Mouse (Mus musculus) cortical plate, adult 2 months (tissue): ENCODE results near the gene St6galnac6. TPM values are rescaled to one million over a fixed set of nuclear protein-coding genes. Genes with fewer than 3 reads are reported as not detected.

Experiments
- H3K27ac ChIP-seq: fragments of 200-500 bp; 2 replicates; pipeline ENCODE4 v1.5.1; 2012; ENCODE audit warnings: low read length, control low read depth, inconsistent platforms; ENCODE audit not compliant: insufficient read depth
- H3K4me1 ChIP-seq: fragments of 200-500 bp; 2 replicates; pipeline ENCODE4 v1.6.1; 2011; ENCODE audit warnings: low read length; ENCODE audit not compliant: control insufficient read depth, insufficient read depth
- H3K4me3 ChIP-seq: fragments of 200-500 bp; 2 replicates; pipeline ENCODE4 v1.5.1; 2011; ENCODE audit warnings: mild to moderate bottlenecking, low read length, control low read depth; ENCODE audit not compliant: insufficient read depth
- CTCF ChIP-seq: fragments of 200-500 bp; IDR thresholded peaks from 2 replicates; pipeline ENCODE4 v1.5.1; 2011; ENCODE audit warnings: mild to moderate bottlenecking, control low read depth, low read length; ENCODE audit not compliant: insufficient read depth; ENCODE audit errors: extremely low read depth
- POLR2A ChIP-seq: fragments of 200-500 bp; IDR thresholded peaks from 2 replicates; pipeline ENCODE4 v1.6.1; 2011; ENCODE audit warnings: mild to moderate bottlenecking, low read length, control low read depth; ENCODE audit not compliant: insufficient read depth; ENCODE audit errors: extremely low read depth
- polyA plus RNA-seq: library from polyadenylated mRNA; depleted of rRNA; stranded (reverse); fragments of >200 nt; gene quantifications from 2 replicates; pipeline ENCODE4 v1.2.3, GENCODE M21; 2012; rRNA removed

The St6galnac6 gene
- 101 and 110 TPM in 2 replicates for polyA plus RNA-seq

DNA sequence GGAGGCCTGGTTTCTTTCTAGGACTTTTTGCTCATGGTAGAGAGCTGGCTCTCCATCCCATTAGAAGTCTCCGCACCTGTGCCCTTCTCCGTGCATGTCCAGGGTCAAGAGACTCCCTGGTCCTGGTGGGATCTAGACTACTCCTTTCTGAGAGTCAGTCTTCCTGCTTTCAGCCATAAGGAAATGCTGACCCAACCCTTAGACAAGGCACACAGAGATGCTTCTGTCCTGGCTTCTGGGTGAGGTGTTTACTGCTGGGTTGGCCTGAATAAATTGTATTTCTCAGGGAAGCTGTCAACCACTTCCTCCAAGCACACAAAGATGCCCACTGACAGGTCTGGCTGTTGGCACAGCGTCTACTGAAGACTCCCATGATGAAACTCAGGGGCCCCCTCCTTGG is at the start of gene St6galnac6:
Gene St6galnac6, plus strand, starts transcription at position 301 of the 400 bp plus-strand sequence.
- H3K27ac ChIP-seq, result no peak within 1 kb of the TSS
- no peak for TF ChIP-seq POLR2A
- TF ChIP-seq CTCF, result no peak
- no peak within 1 kb of the TSS for H3K4me3 ChIP-seq
- H3K4me1 ChIP-seq, result no peaks in the 10 kb centered on the region

DNA sequence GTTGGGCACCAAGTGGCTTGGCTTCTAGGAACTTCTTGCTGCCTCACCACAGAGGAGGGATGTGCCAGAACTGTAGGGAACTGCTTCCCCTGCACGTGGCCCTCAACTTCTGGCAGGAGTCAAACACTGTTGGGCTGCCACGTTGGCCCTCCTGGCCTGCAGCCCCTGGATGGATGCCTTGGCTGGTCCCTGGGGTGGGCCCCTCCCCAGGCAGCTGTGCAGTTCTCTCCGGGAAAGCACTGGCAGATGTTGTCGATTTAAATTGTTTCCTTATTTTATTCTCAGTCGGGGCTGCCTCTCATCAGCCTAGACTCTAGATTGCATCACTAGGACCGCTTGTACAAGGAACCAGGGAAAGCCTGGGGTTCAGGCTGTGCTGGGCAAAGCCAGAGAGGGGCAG is 49.7 kb upstream of the St6galnac6 start:
- Histone ChIP-seq H3K4me1 (no peaks in the 10 kb centered on the region; the same call in 1 of the 2 replicates), H3K4me3 (no peak overlapping the region), H3K27ac (no peak overlapping the region)
- TF ChIP-seq POLR2A, result no peak
- TF ChIP-seq CTCF, result no peak

DNA sequence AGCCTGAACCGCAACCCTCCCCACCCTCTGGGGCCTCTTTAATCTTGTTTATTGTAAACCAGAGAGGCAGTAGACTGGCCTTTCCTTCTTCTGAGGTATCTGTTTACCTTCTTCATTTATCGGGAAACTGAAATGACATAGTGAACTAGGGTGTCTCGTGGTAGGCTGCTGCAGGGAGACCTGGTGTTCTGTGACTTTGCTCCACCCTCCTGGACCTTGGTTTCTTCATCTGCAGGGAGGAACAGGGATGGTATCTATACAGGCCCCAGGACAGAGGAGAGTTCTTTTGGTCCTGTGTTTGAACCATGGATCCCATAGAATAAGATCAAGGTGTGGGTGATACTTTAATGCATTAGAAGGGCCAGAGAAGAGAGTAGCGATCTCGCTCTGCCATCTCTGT is 48.3 kb upstream of the St6galnac6 start:
- H3K4me3 ChIP-seq, result no peak overlapping the region
- no peaks in the 10 kb centered on the region; the same call in 1 of the 2 replicates for H3K4me1 ChIP-seq
- H3K27ac ChIP-seq, result no peak overlapping the region
- TF ChIP-seq POLR2A (no peak), CTCF (no peak)

GRCm38 (mm10) chr2:32553592-32554148 is 45.8 kb upstream of the St6galnac6 start:
- Histone ChIP-seq H3K27ac (peak overlapping the region; percentile 31; the same call in 1 of the 2 replicates), H3K4me1 (no peaks in the 10 kb centered on the region; the same call in 1 of the 2 replicates), H3K4me3 (no peak overlapping the region)
- no peak for TF ChIP-seq POLR2A
- no peak for TF ChIP-seq CTCF

DNA sequence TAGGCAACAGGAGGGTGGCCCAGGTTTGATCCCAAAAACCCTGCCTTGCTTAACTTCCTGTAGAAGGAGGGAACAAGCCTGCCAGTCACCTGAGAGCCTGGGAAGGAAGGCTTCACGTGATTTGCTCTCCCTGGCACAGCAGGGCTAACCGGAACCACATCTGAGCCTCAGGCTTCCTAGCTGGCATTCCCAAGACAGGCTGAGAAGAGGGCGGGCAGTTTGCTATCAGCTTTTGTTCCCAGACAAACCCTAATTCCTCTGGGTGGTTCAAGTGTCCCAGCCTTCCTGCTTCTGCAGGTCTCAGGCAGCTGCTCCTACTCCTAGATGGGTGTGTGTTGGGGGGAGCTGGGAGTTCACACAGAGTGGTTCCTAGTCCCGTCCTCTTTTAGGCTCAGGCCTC is 44.0 kb upstream of the St6galnac6 start:
- H3K4me1 ChIP-seq, result no peaks in the 10 kb centered on the region
- H3K27ac ChIP-seq, result no peak overlapping the region
- no peak overlapping the region for H3K4me3 ChIP-seq
- TF ChIP-seq POLR2A, result no peak
- no peak for TF ChIP-seq CTCF

DNA sequence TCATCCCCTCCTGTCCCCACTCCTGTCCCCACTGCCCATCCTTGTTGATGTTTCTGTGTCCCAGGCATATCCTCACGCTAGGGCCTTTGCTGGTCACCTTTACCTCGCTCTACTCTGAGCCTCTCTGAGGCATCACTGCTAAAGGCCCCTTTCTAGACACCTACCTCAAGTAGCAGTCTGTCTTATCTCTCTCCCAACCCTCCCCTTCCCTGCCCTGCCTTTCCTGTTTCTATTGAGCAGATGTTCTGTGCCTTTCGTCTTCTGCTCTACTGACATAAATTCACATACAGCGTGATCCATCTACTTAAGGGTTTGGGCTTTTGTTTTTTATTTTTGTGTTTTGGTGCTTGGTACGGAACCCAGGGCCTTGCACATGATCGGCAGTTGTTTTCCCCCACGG is 43.5 kb upstream of the St6galnac6 start:
- no peak overlapping the region for H3K27ac ChIP-seq

DNA sequence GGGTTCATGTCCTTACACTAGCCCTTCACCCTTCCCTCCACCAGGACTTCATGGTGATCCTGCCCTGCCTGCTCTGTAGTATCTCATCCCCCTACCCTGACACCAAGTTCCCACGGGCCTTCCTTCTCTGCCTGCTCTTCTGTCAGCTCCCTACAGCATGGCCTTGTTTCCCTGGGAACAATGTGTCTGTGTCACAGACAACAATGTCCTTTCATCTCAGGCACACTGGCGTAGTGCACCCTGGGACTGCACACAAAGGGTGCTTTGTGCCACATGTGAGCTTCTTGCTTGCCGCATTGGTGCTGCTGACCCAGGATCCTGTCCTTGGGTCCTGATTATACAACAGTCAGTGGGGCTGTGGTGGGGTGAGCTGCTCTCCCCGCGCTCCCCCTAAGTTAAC is 39.9 kb upstream of the St6galnac6 start:
- H3K4me1 ChIP-seq, result no peaks in the 10 kb centered on the region
- no peak overlapping the region for H3K4me3 ChIP-seq

More for the DNA sequence above, 43.5 kb upstream of the St6galnac6 start:
- Histone ChIP-seq H3K4me3 (no peak overlapping the region), H3K4me1 (no peaks in the 10 kb centered on the region)
- TF ChIP-seq CTCF, result no peak
- no peak for TF ChIP-seq POLR2A

GRCm38 (mm10) chr2:32566536-32567063 is 32.9 kb upstream of the St6galnac6 start:
- TF ChIP-seq POLR2A (no peak), CTCF (peak; percentile 98)
- H3K4me3 ChIP-seq, result no peak overlapping the region
- H3K4me1 ChIP-seq, result no peaks in the 10 kb centered on the region
- no peak overlapping the region for H3K27ac ChIP-seq

More for the DNA sequence above, 39.9 kb upstream of the St6galnac6 start:
- peak overlapping the region; percentile 80 for H3K27ac ChIP-seq
- TF ChIP-seq POLR2A (peak; percentile 14; the same call in 1 of the 2 replicates), CTCF (no peak)

- Histone ChIP-seq H3K4me3 (no peak overlapping the region), H3K27ac (no peak overlapping the region), H3K4me1 (no peaks in the 10 kb centered on the region)
- TF ChIP-seq POLR2A (no peak), CTCF (no peak)
Measured at GRCm38 (mm10) chr2:32568149-32568548, 31.4 kb upstream of the St6galnac6 start.

GRCm38 (mm10) chr2:32568941-32569340 is 30.6 kb upstream of the St6galnac6 start:
- no peak overlapping the region for H3K4me3 ChIP-seq
- no peak for TF ChIP-seq POLR2A
- TF ChIP-seq CTCF, result no peak
- no peaks in the 10 kb centered on the region for H3K4me1 ChIP-seq
- no peak overlapping the region for H3K27ac ChIP-seq
